Mouse (Mus musculus) liver, embryonic 14.5 days (tissue): ENCODE results near the gene Atxn1l.

Experiments used
- CTCF ChIP-seq: IDR thresholded peaks from 2 replicates; pipeline ENCODE4 v1.5.1; 2016; ENCODE audit warnings: antibody characterized with exemption, low read depth, control low read depth
- EP300 ChIP-seq: IDR thresholded peaks from 2 replicates; pipeline ENCODE4 v1.6.1; 2016; ENCODE audit warnings: antibody characterized with exemption, low read depth

- no peak for TF ChIP-seq CTCF
- no peak for TF ChIP-seq EP300
Observed at GRCm38 (mm10) chr8:109682120-109682519, 55.4 kb downstream of the Atxn1l start.
